Mouse (Mus musculus) heart, postnatal 14 days (tissue): ENCODE results near the gene Gm20441. TPM values are rescaled to one million over a fixed set of nuclear protein-coding genes. Genes with fewer than 3 reads are reported as not detected.
"Not testable (repeated sequence)": the region's sequence is repeated elsewhere in the genome, so short reads cannot be mapped to it uniquely, and the experiment has no call there.

Experiments used
- DNase-seq, 2 experiments: peaks; one replicate each; pipeline ENCODE4 v3.0.0; 2021 to 2022
- intact Hi-C: fragments of 180-260 bp; cut with DNase I; formaldehyde crosslinking; loops from one replicate; pipeline ENCODE4 v1.15.1; 2025
- total RNA-seq, 2 experiments: library from RNA; stranded (reverse); gene quantifications; 2 replicates each; pipeline ENCODE4 v1.2.3; 2021

The Gm20441 gene
- total RNA-seq, 2 experiments from 2014 or later, result not detected

DNA sequence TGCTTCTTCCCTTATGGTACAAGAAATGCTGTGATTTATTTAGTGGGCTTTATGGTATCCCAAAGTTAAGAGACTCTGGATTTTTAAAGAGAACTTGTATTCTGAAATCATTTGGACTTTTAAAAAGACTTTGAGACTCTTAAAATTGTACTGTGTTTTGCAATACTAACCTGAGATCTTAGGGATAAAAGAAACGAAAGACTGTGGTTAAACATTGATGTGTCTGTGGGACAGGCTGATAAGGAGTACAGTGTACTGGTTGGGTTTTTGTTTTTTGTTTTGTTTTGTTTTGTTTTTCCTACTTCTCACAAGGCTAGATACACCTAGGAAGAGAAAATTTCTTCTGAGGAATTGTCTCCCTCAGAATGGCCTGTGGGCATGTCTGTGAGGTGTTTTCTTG is 4.7 kb upstream of the Gm20441 start:
- intact Hi-C loops, result no loop called here

DNA sequence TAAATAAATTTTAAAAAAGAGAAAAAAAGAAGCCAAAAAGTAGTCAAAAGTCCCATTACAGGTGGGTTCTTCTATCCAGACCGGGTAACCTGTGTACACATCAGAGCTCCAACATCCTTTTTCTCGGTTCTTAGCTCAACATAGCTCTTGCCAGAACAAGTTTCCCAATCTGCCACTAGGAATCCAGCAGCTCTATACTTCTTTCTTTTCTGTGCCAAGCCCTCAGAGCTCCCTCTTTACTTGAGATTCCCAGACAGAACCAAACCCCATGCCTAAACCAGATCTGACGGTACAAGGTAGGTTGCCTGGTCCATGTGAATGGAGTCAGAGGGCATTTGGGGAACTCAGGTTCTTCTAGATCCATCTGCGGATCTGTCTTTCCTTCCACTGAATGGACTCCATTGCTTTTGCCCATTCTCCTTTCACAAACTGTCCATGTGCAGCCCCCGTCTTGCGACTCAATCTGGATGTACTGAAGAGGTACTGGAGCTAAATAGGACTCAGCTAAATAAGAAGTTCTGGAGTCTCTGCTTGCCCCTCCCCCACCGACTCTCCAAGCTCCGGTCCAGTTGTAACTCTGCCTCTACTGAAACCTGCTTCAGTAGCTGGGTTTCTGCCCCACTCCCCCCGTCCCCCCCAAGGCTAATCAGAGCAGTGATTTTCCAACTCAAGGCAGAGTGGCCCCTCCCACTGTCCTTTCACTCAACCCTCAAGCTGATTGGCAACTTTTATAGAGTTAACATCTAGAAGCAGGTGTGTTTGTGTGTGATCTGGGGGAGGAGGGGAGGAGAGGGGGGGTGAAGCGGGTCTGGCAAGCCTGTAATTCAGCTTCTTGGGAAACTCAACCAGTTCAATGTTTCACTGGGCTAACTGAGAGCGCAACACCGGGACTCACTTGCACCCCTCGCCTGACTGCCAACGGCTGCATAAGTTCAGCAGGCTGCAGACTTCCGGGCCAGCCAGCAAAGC is 1.3 kb downstream of the Gm20441 start:
- no peak for DNase-seq
- intact Hi-C loops, result no loop called here

More for the DNA sequence above, 4.7 kb upstream of the Gm20441 start:
- no peak for DNase-seq

DNA sequence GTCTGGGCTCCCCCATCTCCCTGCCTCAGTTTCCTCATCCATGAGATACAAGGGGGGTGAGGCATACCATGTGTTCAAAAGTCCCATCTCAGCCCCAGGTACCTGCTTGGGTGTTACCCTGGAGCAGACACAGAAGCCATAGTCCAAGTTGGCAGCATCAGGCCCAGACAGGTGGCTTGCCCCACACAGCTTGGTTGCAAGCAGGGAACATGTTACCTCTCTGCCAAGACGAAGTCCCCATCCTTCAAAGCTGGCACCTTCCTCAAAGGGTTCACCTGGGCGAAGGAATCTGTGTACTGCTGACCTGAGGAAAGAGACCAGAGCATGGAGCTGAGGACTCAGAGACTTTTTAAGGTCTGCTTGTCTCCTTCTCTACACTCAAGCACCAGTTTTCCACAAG is 2.9 kb downstream of the Gm20441 start:
- intact Hi-C loops, result no loop called here
- no peak for DNase-seq

DNA sequence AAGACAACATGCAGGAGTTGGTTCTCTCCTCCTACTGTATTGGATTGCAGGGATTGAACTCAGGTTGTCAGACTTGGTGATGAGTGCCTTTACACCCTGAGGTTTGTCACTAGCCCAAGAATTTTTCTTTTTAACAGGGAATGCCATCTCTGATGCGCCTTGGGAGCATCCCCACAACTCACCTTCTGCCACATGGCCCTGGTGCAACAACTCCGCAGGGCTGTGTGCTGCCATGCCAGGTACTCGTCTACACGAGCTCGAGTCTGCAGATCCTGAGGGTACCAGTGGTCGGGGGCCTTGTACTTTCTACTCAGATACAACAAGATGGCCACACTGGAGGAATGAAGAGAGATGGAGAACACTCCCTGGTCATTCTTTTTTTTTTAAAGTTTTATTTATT is 4.2 kb downstream of the Gm20441 start:
- intact Hi-C loops, result no loop called here

DNA sequence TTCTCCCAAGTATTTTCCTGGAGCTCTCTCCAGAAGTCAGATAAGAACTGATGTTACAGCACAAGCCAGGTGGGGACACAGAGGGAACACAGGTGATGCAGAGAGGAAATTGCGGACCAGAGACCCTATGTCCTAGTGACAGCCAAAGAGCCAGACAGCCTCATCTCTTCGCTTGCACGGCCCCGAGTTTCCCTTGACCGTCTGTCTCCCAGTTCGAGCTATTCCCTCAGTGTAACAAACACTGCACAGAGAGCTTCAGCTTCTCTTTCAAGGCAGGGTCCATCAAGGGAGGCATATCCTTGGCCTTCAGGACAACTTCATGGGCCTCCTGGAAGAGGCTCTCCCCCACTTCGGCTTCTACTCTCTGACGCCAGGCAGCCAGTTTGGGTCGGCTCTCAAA is 6.2 kb downstream of the Gm20441 start:
- intact Hi-C loops, result loop anchor here (5.0 kb wide), 1 partner anchor 58 kb away; no protein-coding TSS in a partner anchor

More for the DNA sequence above, 4.2 kb downstream of the Gm20441 start:
- no peak for DNase-seq

DNA sequence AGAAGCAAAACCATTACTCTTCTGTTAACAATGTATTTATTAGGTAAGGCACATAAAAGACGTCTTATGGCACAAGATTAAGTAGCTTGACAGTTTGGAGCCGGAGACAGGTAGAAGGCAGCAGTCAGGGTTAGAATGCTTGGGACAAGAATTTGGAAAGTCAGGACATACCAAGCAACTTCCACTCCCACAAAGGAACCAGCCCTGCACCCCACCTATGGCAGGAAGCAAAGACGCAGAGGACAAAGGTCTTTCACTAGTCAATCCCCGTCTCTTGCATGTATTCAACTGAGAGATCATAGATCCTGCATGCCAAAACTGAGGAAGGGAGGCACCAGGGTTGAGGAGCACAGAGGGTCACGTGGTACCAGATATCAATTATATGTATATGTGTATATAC is 6.7 kb downstream of the Gm20441 start:
- intact Hi-C loops, result loop anchor here (5.0 kb wide), 1 partner anchor 58 kb away; no protein-coding TSS in a partner anchor
- no peak for DNase-seq

More for the DNA sequence above, 6.2 kb downstream of the Gm20441 start:
- no peak for DNase-seq

DNA sequence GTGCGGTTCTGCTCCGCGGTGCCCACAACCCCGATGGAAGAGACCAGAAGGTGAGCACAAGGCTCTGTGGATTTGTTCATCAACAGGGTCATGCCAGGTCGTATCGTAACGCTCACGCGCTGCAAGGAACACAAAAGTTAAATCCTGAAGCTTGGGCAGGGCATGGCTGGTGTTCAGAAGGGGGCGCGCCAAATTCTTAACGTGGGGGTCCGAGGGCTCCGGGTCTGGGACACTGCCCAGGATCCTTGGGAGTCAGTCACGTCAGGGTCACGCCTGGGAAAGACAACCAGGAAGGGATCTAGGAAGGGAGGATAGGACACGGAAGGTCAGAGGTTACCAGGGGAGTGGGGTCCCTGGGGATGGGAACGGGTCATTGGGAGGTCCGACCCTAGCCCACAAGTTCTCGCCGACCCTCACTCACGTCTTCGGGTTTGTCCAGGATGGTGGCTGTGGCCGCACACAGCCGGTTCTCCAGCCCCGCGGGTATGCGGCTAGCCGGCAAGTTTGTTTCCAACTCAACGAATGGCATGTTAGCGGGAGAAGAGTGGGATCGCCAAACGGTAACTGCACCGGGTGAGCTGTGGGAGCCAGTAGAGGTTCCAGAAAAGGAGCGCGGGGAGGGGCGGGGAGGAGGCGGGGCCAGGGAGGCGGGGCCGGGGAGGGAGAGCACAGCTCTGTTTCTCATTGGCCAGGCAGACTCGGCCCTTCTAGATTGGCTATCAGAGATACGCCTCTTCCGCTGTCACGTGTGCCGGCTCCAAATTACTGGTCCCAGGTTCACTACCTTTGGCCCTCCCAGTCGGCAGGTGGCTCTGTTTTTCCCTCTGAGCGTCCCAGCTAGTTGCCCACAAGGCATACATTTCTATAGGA is 7.7 kb downstream of the Gm20441 start, which contains the start of gene Ddt:
Ddt (minus strand) TSS at position 620 of the 870 bp plus-strand sequence.
- peak; percentile 82 to 83 for DNase-seq
- intact Hi-C loops, result loop anchor here (5.0 kb wide), 1 partner anchor 59 kb away; no protein-coding TSS in a partner anchor

DNA sequence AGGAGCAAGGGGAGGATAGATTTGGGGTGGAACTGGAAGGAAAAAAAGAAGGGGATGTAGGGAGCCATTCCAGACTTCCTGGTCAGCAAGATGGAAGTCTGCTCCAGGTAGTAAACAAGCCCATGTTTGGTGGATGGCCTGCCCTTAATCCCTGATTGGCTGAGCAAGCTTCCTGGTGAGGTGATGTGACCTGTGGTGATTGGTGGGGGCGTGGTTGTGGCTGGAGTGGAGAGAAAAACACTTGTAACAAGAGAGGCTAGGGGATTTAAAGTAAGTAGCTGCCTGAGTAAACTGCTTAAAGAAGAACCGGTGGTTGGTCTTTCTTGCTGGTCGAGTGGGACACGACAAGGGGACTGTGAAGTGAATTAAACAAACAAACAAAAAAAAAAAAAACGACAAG is 13.0 kb downstream of the Gm20441 start:
- DNase-seq, intact Hi-C loops: not testable (repeated sequence)

DNA sequence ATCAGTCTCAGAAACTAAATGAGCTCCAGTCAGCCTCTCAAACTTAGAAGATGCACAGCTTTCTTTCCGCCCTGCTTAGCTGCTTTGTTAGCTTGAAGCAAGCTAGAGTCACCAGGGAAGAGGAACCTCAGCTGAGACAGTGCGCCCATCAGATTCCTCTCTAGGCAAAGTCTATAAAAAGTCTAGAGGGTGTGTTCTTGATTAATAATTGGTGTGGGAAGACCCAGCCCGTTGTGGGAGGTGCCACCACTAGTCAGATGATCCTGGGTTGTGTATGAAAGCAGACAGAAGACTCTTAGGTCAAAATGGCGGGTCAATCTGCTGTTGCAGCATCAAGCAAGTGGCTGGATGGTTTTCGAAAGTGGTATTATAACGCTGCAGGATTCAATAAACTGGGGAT is 13.9 kb downstream of the Gm20441 start:
- intact Hi-C loops, result no loop called here

DNA sequence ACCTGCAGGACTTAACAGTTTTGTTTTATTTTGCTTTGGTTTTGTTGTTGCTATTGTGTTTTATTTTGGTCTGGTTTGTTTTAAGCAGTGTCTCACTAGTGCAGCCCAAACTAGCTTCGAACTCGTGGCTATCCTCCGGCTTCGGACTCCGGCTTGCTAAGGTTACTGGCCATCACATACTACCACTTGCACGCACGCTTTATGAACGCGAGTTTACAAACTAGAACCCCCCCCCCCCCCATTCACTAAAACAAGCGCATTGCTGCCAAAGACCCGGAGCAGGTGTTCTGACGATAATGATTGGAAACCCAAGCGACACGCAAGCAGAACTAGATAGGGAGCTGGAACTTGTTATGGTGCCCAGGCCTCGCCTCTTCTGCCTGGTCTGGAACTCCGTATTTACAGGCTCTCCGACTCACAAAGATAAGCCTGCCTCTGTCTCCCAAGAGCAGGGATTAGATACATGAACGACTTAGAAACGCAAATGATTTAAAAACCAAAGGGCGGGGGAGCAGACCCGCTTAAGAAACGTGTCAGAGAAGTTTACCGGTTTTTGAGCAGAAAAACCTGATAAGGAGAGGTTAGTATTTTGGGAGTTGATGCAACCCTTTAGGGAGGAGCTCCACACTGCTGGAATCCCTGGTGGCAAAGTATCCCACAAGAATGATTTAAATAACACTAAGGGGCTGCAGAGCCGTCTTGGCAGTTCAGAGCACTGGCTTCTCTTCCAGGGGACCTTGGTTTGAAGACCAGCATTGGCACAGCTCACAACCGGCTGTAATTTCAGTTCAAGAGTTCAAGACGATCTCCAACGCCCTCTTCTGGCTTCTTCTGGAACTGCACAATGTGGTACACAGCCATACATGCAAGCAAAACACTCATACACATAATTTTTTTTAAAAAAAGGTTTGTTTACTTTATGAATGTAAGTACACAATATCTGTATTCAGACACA is 16.0 kb downstream of the Gm20441 start:
- peak; percentile 49 to 75 for DNase-seq
- intact Hi-C loops, result no loop called here

More for the DNA sequence above, 13.9 kb downstream of the Gm20441 start:
- DNase-seq, result no peak

DNA sequence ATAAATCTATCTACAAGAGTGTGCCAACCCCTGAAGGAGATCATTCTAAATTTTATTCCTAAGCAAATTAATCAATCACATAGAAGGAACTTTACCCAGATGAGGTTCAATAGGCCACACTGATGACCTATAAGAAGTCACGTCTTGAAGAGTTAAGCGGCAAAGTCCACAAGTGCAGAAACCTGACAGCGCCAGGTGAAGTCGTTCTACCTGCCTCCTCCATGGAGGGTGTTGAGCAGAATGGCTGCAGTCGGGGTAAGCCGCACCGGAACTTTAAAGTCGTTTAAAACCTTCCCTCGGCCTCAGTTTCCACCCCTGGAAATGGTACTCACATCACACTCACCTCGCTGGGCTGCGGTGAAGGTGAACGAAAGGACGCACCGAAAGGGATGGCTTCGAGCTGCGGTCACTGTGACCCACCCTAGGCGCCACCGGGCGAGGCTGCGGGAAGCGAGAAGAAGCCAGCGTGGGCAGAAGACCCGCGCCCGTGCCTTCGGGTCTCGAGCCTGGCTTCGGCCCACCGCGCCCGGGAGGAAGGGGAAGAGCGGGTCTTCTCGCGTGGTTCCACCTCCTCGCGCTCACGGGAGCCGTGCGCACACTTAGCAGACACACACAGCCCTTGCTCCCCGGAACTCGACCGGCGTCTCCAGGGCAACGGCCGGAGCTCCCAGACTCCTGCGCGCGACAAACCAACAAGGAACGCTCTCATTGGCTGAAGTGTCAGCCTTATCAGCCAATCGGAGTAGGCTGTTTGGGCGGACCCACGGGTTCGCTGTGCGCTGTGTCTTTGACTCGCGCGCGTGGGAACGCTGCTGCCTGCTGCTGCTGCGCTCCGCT is 16.9 kb downstream of the Gm20441 start, which contains the start of gene Cabin1:
Cabin1 (minus strand) TSS at position 660 of the 837 bp plus-strand sequence.
- peak; percentile 95 to 97 for DNase-seq
- intact Hi-C loops, result no loop called here

DNA sequence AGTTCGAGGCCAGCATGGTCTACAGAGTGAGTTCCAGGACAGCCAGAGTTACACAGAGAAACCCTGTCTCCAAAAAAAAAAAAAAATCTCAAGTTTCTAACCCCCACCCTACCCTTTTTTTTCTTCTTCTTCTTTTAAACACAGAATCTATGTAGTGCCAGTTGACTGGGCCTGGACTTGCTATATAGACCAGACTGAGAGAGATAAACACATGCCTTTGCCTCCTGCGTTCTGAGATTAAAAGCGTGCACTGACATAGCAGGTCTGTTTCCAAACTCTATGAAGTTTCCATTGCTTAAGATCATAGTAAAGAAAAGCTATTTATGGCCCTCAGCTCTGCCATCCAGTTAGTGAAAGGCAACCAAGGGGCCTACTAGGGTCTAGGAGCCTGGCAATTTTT is 18.3 kb downstream of the Gm20441 start:
- intact Hi-C loops, result no loop called here
- DNase-seq, result no peak

DNA sequence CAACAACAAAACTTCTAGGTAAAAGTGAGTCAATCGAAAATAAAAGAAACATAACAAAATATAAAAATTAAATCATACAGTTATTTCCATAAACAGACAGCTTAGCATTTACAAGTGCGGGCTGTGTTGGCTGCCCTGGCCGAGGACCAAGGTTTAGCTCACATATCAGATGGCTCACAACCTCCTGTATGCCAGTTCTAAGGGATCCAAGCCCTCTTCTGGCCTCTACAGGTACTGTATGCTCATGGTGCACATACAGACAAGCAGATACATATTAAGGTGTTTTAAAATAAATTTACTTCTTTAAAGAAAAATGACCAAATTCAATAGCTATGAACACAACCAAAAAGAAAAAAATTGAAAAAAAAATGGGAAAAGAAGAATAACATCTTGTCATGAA is 20.4 kb downstream of the Gm20441 start:
- intact Hi-C loops, result no loop called here
- DNase-seq, result no peak

DNA sequence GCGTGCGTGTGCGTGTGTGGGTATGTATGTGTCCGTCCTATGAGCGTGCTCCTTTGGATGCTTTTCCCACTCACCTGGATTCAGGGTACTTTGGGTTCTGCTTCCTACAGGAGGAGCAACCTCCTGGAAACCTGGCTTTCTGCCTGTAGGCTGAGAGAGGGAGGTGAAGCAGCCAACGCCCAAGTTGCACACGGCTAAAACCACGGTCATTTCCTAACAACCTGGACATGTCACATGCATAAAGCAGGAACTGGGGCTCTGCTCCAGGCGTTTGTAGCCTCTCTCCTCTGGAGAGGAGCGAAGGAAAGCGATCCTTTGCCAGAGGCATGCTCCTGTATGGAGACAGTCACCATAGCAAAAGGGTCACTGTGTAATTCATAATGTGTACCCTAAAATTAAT is 24.0 kb downstream of the Gm20441 start:
- intact Hi-C loops, result no loop called here
- no peak for DNase-seq

DNA sequence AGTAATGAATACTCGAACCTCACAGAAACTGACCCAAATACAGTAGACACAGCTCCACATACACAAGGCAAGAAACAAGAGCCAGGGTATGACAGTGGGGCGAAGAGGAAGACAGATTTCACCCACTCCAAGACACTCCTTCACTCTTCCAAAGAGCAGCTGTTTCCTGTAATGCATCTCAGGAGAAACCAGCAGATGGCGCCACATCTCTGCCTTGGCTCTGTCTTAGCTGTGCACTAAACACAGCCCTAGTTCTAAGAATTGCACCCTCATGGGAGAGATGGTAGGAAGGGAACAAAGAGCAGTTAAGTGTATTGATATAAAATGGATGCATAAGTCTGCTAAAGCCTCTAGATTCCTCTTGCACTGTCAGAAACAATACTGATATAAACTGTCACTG is 36.7 kb downstream of the Gm20441 start:
- DNase-seq, result peak; percentile 80 to 89
- intact Hi-C loops, result loop anchor here (1.0 to 5.0 kb wide), 4 partner anchors 88 to 207 kb away; no protein-coding TSS in a partner anchor

DNA sequence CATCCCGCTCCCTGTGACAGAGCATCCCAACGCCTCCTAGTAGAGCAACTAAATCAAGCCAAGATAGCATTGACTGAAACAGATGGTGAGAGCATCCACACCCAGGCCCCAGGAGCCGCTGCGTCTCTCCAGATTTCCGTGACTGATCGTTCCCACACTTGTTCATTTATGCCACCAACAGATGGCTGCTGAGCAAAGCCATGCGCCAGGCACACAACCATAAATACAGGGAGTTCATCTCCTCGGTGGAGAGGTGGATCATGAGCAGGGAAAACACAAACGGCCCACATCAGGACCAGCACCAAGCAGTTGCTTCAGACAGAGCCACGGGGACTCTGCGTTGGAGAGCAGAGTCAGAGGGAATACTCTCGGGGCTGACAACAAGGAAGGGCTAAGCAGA is 37.4 kb downstream of the Gm20441 start:
- intact Hi-C loops, result loop anchor here (5.0 kb wide), 1 partner anchor 89 kb away; no protein-coding TSS in a partner anchor
- no peak for DNase-seq

DNA sequence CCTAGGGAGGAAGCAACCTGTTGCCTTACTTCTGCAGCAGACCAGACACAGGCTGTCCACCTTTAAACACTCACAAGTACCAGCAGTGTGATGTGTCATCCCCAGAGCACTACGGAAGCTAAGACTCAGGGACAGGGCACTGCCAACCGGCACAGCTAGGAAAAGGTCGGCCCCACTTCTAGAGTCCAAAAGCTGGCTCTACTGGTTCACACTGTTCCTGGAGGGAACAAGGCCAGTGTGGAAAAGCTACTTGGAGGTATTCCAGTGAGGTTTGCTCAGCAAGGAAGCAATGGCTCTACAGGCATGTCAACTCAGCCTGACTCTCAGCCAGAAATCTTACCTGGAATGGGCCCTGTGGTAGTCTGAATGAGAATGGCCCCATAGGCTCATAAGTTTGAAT is 39.9 kb downstream of the Gm20441 start:
- intact Hi-C loops, result loop anchor here (5.0 kb wide), 1 partner anchor 91 kb away; no protein-coding TSS in a partner anchor
- DNase-seq, result no peak

DNA sequence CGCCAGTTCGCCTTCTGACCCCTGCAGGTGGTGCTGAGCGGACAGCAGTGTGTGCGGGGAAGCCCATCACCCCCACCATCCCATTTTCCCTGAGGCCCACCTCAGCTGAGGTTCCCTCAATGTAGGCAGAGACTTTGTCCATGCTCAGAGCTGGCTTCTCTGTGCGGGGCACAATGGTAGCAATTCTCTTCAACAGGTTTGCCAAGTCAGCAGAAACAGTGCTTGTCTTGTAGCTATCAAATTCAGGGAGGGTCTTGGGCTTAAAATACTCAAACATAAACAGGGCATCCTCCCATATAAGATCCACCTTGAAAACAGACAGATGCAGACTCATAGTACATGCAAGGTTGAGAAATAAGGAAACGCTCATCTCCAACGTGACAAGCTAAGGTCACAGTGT is 55.3 kb downstream of the Gm20441 start:
- DNase-seq, result no peak
- intact Hi-C loops, result no loop called here
